Mouse (Mus musculus): Measurements from ENCODE around the gene Rln3. TPM values are rescaled to one million over a fixed set of nuclear protein-coding genes. Genes with fewer than 3 reads are reported as not detected.

Gene Rln3
- polyA plus RNA-seq (2015; fragmentation: Nextera tagmentation; extraction: Ambion mirVana) = not detected in 2 replicates

DNA sequence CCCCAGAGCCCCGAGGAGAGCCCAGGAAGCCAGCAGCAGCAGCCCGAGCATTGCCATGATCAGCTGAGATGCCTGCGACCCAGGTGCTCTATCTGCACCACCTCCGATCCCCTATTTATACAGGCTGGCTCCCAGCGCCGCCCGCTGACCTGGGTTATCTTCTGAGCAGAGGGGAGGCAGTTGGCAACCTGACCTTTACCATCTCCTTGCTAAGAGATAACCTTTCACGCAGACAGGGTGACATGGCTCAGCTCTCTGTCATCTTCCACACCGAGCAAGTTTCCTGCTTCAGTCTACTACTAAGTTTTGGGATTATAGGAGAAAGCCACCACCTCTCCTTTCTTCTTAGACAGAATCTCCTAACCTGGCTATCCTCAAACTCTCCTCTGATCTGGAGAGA lies at the start of gene Rln3:
Gene Rln3, minus strand, starts transcription at position 101 of the 400 bp plus-strand sequence.
- Histone ChIP-seq H3K4me1 (replicated peaks; ENCODE audit: control insufficient read depth, insufficient read depth, low read length) (peaks cover 16% of the 10 kb centered on the region), H3K9ac (replicated peaks; ENCODE audit: low read depth, low read length) (no peak within 1 kb of the TSS), H3K27me3 (replicated peaks; ENCODE audit: control insufficient read depth, insufficient read depth, low read length) (peaks cover 33% of the 10 kb centered on the region), H3K4me3 (replicated peaks; ENCODE audit: low read length) (no peak within 1 kb of the TSS), H3K4me2 (ENCODE audit: low read length) (no peak within 1 kb of the TSS), H3K36me3 (ENCODE audit: control insufficient read depth, insufficient read depth) (no peaks in the 10 kb centered on the region), H3K27ac (ENCODE audit: low read length) (no peak within 1 kb of the TSS), H3K9me3 (ENCODE audit: control insufficient read depth, low read length) (no peaks in the 10 kb centered on the region)
- WGBS = 12% methylated on average over 9 of the region's 9 CpGs
- no peak for ATAC-seq

DNA sequence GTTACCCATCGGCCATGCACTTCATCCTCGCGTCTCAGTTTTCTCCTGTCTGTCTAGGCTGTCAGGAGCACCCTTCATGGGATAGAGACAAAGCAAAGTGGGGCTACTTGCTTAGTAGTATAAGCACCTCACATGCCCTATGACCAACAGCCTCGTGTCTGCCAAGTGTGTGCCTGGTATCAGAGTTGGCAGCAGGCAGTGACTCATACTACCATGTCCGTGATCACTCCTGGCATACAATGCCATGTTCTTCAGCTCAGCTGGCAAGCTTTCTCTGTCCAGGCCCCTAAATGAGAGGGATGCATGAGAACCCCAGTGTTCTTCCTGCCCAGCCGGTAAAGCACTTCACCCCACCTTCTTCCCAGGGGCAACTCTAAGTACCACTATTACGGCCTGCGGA lies 45.8 kb upstream of the Rln3 start:
- H3K4me1 ChIP-seq (replicated peaks; ENCODE audit: control insufficient read depth, insufficient read depth, low read length) = no peaks in the 10 kb centered on the region
- H3K27ac ChIP-seq (ENCODE audit: low read length) = no peak overlapping the region
- no peak overlapping the region for H3K4me2 ChIP-seq (ENCODE audit: low read length)
- H3K9me3 ChIP-seq (ENCODE audit: control insufficient read depth, low read length) = no peaks in the 10 kb centered on the region
- no peak for ATAC-seq
- no peaks in the 10 kb centered on the region for H3K27me3 ChIP-seq (replicated peaks; ENCODE audit: control insufficient read depth, insufficient read depth, low read length)
- no peak overlapping the region for H3K4me3 ChIP-seq (replicated peaks; ENCODE audit: low read length)
- peaks cover 21% of the 10 kb centered on the region; the same call in 1 of the 2 replicates for H3K36me3 ChIP-seq (ENCODE audit: control insufficient read depth, insufficient read depth)
- H3K9ac ChIP-seq (replicated peaks; ENCODE audit: low read depth, low read length) = no peak overlapping the region
- WGBS = 88% methylated on average over 8 of the region's 8 CpGs

DNA sequence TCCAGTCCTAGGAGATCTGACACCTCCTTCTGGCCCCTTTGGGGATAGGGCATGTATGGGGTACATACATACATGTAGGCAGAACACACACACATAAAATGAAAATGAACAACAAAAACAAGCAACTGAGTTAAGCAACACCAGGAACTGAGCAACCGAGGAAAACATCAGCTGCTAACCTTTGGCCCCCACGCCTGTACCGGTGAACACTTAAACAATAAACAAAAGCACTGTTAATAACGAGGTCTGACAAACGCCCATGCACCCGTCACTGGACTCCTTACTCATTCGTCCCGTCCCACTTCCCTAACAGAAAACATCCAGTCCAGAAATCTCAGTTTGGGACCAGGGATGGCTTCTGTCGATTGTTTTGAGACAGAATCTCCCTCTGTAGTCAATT lies 44.5 kb upstream of the Rln3 start:
- Histone ChIP-seq H3K36me3 (ENCODE audit: control insufficient read depth, insufficient read depth) (peaks cover 19% of the 10 kb centered on the region; the same call in 1 of the 2 replicates), H3K9ac (replicated peaks; ENCODE audit: low read depth, low read length) (no peak overlapping the region), H3K27me3 (replicated peaks; ENCODE audit: control insufficient read depth, insufficient read depth, low read length) (no peaks in the 10 kb centered on the region), H3K4me3 (replicated peaks; ENCODE audit: low read length) (no peak overlapping the region), H3K27ac (ENCODE audit: low read length) (no peak overlapping the region), H3K4me1 (replicated peaks; ENCODE audit: control insufficient read depth, insufficient read depth, low read length) (no peaks in the 10 kb centered on the region), H3K4me2 (ENCODE audit: low read length) (no peak overlapping the region), H3K9me3 (ENCODE audit: control insufficient read depth, low read length) (no peaks in the 10 kb centered on the region)
- no peak for ATAC-seq
- 56% methylated on average over 9 of the region's 9 CpGs for WGBS

DNA sequence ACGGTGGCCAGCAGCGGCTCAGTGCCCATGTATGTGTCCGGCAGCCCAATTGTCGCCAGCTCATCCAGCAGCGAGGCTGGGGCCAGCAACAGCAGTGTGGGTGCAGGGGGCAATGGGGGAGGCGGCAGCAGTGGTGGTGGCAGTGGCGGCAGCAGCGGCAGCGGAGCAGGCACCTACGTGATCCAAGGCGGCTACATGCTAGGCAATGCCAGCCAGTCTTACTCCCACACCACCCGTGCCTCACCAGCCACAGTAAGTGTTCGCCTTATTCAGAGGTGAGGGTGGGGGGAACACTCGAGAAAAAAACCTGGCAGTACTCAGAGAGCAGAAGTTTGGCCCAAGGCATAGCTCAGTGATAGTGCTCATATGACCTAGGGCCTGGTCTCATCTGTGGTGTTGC lies 43.0 kb upstream of the Rln3 start:
- no peak overlapping the region for H3K4me3 ChIP-seq (replicated peaks; ENCODE audit: low read length)
- no peaks in the 10 kb centered on the region for H3K9me3 ChIP-seq (ENCODE audit: control insufficient read depth, low read length)
- H3K27me3 ChIP-seq (replicated peaks; ENCODE audit: control insufficient read depth, insufficient read depth, low read length) = no peaks in the 10 kb centered on the region
- no peak overlapping the region for H3K27ac ChIP-seq (ENCODE audit: low read length)
- no peak overlapping the region for H3K9ac ChIP-seq (replicated peaks; ENCODE audit: low read depth, low read length)
- H3K4me1 ChIP-seq (replicated peaks; ENCODE audit: control insufficient read depth, insufficient read depth, low read length) = no peaks in the 10 kb centered on the region
- 95% methylated on average over 14 of the region's 14 CpGs for WGBS
- H3K4me2 ChIP-seq (ENCODE audit: low read length) = no peak overlapping the region
- ATAC-seq = no peak
- H3K36me3 ChIP-seq (ENCODE audit: control insufficient read depth, insufficient read depth) = peaks cover 20% of the 10 kb centered on the region; the same call in 1 of the 2 replicates

DNA sequence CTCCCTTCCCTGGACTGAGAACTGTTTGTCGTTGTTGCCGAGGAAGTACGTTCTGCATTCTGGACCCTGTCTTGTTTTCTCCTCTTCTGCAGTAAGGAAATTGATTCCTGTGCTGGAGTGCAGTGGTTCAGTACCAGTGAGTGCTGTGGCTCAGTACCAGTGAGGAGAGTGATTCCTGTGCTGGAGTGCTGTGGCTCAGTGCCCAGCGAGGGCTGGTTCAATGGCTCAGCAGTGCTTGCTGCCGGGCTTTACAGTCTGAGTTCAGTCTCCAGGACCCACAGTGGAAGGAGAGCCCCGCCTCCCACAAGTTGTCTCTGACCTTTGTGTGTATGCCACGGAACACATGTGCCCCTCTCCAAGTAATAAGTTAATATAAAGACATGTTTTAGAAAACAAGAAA lies 42.4 kb upstream of the Rln3 start:
- H3K27me3 ChIP-seq (replicated peaks; ENCODE audit: control insufficient read depth, insufficient read depth, low read length) = no peaks in the 10 kb centered on the region
- no peaks in the 10 kb centered on the region for H3K9me3 ChIP-seq (ENCODE audit: control insufficient read depth, low read length)
- 89% methylated on average over 7 of the region's 7 CpGs for WGBS
- no peak overlapping the region for H3K4me3 ChIP-seq (replicated peaks; ENCODE audit: low read length)
- H3K9ac ChIP-seq (replicated peaks; ENCODE audit: low read depth, low read length) = no peak overlapping the region
- no peak overlapping the region for H3K4me2 ChIP-seq (ENCODE audit: low read length)
- peaks cover 17% of the 10 kb centered on the region for H3K36me3 ChIP-seq (ENCODE audit: control insufficient read depth, insufficient read depth)
- no peak overlapping the region for H3K27ac ChIP-seq (ENCODE audit: low read length)
- H3K4me1 ChIP-seq (replicated peaks; ENCODE audit: control insufficient read depth, insufficient read depth, low read length) = no peaks in the 10 kb centered on the region
- ATAC-seq = no peak

DNA sequence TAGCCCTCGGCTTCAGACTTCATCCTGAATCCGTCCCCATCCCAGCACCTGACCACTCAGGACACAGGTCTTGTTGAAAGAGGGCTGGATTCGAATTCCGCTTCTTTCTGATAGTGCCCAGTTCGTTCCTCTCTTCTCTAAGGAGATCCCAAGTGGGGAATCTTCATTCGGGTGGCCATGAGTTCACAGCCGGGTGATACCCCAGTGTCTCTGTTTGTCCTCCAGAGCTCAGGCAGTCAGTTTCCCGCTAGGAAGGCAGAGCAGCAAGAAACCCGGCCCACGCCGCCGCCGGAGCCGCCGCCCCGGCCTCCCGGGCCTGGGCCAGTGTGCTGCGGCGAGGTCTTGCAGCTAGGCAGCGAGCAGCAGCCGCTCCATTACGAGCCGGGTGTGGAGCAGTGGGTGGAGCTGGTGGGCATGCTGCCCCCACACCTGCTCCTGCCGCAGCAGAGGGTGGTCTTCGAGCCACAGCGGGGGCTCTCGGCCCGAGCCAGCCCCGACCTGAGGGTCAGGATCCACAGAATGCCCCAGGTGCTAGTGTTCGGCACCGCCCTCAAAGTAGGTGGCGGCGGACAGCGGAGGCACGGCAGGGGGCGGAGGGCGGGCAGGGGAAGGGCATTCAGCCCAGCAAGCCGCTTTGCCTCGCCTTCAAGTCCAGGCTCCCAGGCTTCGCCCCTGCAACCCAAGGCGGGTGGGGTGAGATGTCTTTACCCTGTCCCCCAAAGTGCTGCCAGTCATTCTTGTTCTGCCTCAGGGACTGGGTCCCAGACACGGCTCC lies 39.7 kb upstream of the Rln3 start:
- Histone ChIP-seq H3K36me3 (ENCODE audit: control insufficient read depth, insufficient read depth) (peaks cover 15% of the 10 kb centered on the region), H3K4me1 (replicated peaks; ENCODE audit: control insufficient read depth, insufficient read depth, low read length) (no peaks in the 10 kb centered on the region), H3K4me3 (replicated peaks; ENCODE audit: low read length) (no peak overlapping the region), H3K27me3 (replicated peaks; ENCODE audit: control insufficient read depth, insufficient read depth, low read length) (no peaks in the 10 kb centered on the region), H3K9ac (replicated peaks; ENCODE audit: low read depth, low read length) (0 out of 2 replicates have a peak overlapping the region, but pooled peaks have one; percentile 7), H3K4me2 (ENCODE audit: low read length) (no peak overlapping the region), H3K9me3 (ENCODE audit: control insufficient read depth, low read length) (no peaks in the 10 kb centered on the region), H3K27ac (ENCODE audit: low read length) (no peak overlapping the region)
- ATAC-seq = no peak
- 33% methylated on average over 42 of the region's 42 CpGs for whole genome bisulfite sequencing

DNA sequence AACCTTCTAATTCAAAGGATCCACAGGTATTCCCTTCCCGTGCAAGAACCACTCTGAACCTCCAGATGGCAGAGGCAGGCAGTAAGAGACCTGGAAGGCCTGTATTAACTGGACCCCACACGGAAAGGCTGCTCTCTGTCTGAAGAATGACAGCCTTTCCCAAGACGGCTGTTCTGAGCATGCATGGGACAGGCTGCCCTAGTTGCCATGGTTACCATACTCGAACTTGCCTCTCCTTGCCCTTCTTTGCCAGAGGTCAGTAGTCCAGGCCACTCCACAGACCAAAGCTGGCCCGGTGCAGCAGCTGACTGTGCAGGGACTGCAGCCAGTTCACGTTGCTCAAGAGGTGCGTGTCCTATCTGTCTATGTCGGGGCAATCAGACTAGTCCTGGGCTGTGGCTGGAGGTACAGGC lies 39.0 kb upstream of the Rln3 start:
- no peak overlapping the region for H3K9ac ChIP-seq (replicated peaks; ENCODE audit: low read depth, low read length)
- no peaks in the 10 kb centered on the region for H3K9me3 ChIP-seq (ENCODE audit: control insufficient read depth, low read length)
- H3K4me3 ChIP-seq (replicated peaks; ENCODE audit: low read length) = no peak overlapping the region
- no peak overlapping the region for H3K27ac ChIP-seq (ENCODE audit: low read length)
- H3K27me3 ChIP-seq (replicated peaks; ENCODE audit: control insufficient read depth, insufficient read depth, low read length) = no peaks in the 10 kb centered on the region
- no peak for ATAC-seq
- WGBS = 33% methylated on average over 8 of the region's 8 CpGs
- no peak overlapping the region for H3K4me2 ChIP-seq (ENCODE audit: low read length)
- H3K4me1 ChIP-seq (replicated peaks; ENCODE audit: control insufficient read depth, insufficient read depth, low read length) = no peaks in the 10 kb centered on the region
- peaks cover 14% of the 10 kb centered on the region for H3K36me3 ChIP-seq (ENCODE audit: control insufficient read depth, insufficient read depth)

DNA sequence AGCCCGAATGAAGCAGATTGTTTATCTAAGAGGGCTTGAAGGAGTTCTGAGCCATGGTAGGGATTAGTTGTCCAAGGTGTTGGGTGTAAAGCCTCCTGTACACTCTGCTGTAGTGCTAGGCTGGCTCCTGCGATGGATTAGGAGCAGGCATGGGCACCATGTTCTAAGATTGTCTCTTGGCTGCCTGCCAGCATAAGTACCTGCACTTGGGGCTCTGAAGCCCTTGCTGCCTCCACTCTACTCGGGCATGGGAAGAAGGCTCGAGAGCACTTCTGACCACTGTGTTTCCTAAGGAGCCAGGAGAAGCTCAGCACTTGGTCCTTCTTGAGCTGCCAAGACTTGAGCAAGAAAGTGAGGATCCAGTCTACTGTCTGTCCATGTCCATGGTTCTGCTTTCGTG lies 34.4 kb upstream of the Rln3 start:
- WGBS = 86% methylated on average over 5 of the region's 5 CpGs
- H3K4me1 ChIP-seq (replicated peaks; ENCODE audit: control insufficient read depth, insufficient read depth, low read length) = no peaks in the 10 kb centered on the region; the same call in 1 of the 2 replicates
- H3K27me3 ChIP-seq (replicated peaks; ENCODE audit: control insufficient read depth, insufficient read depth, low read length) = no peaks in the 10 kb centered on the region
- no peak overlapping the region for H3K4me3 ChIP-seq (replicated peaks; ENCODE audit: low read length)
- H3K9me3 ChIP-seq (ENCODE audit: control insufficient read depth, low read length) = no peaks in the 10 kb centered on the region
- no peak overlapping the region for H3K27ac ChIP-seq (ENCODE audit: low read length)
- no peak for ATAC-seq
- H3K36me3 ChIP-seq (ENCODE audit: control insufficient read depth, insufficient read depth) = peaks cover 14% of the 10 kb centered on the region
- no peak overlapping the region for H3K9ac ChIP-seq (replicated peaks; ENCODE audit: low read depth, low read length)
- H3K4me2 ChIP-seq (ENCODE audit: low read length) = no peak overlapping the region

DNA sequence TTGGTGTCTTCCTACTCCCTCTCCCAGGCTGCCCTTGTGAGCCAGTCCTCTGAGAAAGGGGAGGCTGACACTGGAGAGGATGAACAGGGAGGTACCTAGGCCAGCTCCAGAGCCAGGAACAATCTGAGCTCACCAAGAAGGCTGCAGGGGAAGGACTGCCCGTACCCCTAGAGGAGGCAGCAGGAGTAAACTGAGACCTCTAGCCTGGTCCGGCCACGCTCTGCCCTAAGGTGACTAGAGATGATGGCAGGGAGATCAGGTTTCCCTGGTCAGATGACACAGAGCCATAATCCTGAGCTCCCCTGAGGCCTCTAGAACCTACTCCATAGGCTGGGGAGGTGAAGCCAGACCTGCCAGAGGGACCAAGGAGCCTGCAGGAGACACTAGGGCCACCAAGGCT lies 32.0 kb upstream of the Rln3 start:
- H3K9me3 ChIP-seq (ENCODE audit: control insufficient read depth, low read length) = no peaks in the 10 kb centered on the region
- ATAC-seq = no peak
- H3K4me1 ChIP-seq (replicated peaks; ENCODE audit: control insufficient read depth, insufficient read depth, low read length) = peaks cover 18% of the 10 kb centered on the region
- WGBS = 90% methylated on average over 3 of the region's 3 CpGs
- H3K4me2 ChIP-seq (ENCODE audit: low read length) = no peak overlapping the region
- no peak overlapping the region for H3K4me3 ChIP-seq (replicated peaks; ENCODE audit: low read length)
- H3K9ac ChIP-seq (replicated peaks; ENCODE audit: low read depth, low read length) = no peak overlapping the region
- no peak overlapping the region for H3K27ac ChIP-seq (ENCODE audit: low read length)
- peaks cover 6% of the 10 kb centered on the region; the same call in 1 of the 2 replicates for H3K36me3 ChIP-seq (ENCODE audit: control insufficient read depth, insufficient read depth)
- H3K27me3 ChIP-seq (replicated peaks; ENCODE audit: control insufficient read depth, insufficient read depth, low read length) = no peaks in the 10 kb centered on the region
